Mouse (Mus musculus) forebrain, embryonic 11.5 days (tissue): ENCODE results near the gene Ddc. TPM values are rescaled to one million over a fixed set of nuclear protein-coding genes. Genes with fewer than 3 reads are reported as not detected.

Source experiments
- ATAC-seq: fragments of 200-750 bp; cut with Nextera tagmentation; replicated peaks from 2 replicates; pipeline ENCODE4 v1.8.0; 2017; ENCODE audit warnings: moderate TSS enrichment; ENCODE audit not compliant: low FRiP score
- DNase-seq: peaks from one replicate; pipeline ENCODE4 v3.0.0-alpha.2; 2017; ENCODE audit warnings: low spot score
- H3K27ac ChIP-seq: fragments of 300-500 bp; sonication (generic); 2 replicates; pipeline ENCODE4 v1.5.1; 2014; ENCODE audit warnings: low read depth, low read length
- H3K27me3 ChIP-seq: fragments of 300-500 bp; sonication (generic); 2 replicates; pipeline ENCODE4 v1.6.1; 2014; ENCODE audit warnings: mild to moderate bottlenecking, low read length, mixed read lengths; ENCODE audit not compliant: control insufficient read depth, insufficient read depth
- H3K36me3 ChIP-seq: fragments of 300-500 bp; sonication (generic); 2 replicates; pipeline ENCODE4 v1.6.1; 2014; ENCODE audit warnings: mild to moderate bottlenecking, low read length, moderate library complexity, mixed read lengths; ENCODE audit not compliant: control insufficient read depth, insufficient read depth
- H3K4me1 ChIP-seq: fragments of 300-500 bp; sonication (generic); replicated peaks from 2 replicates; pipeline ENCODE4 v1.6.1; 2014; ENCODE audit warnings: low read length, mixed read lengths; ENCODE audit not compliant: control insufficient read depth, insufficient read depth
- H3K4me2 ChIP-seq: fragments of 300-500 bp; sonication (generic); 2 replicates; pipeline ENCODE4 v1.6.1; 2014; ENCODE audit warnings: low read depth, mild to moderate bottlenecking, low read length, moderate library complexity, mixed read lengths; ENCODE audit not compliant: severe bottlenecking
- H3K4me3 ChIP-seq: fragments of 300-500 bp; sonication (generic); 2 replicates; pipeline ENCODE4 v1.5.1; 2014; ENCODE audit warnings: low read depth, low read length
- H3K9ac ChIP-seq: fragments of 300-500 bp; sonication (generic); 2 replicates; pipeline ENCODE4 v1.6.1; 2014; ENCODE audit warnings: low read length
- H3K9me3 ChIP-seq: fragments of 300-500 bp; sonication (generic); 2 replicates; pipeline ENCODE4 v1.6.1; 2016; ENCODE audit warnings: low read length, mixed read lengths; ENCODE audit not compliant: control insufficient read depth
- WGBS: fragments of 180-500 bp; shearing (Covaris S2); extraction: QIAGEN DNeasy Blood & Tissue Kit; methylation state at CpG from one replicate; pipeline ENCODE4 v1.1.7; 2014; 5-methylcytosine and 5-hydroxymethylcytosine counted together
- polyA plus RNA-seq: library from polyadenylated mRNA; unstranded; fragments of >200 nt; fragmentation: Nextera tagmentation; extraction: Ambion mirVana; gene quantifications from 2 replicates; pipeline ENCODE4 v1.2.1, GENCODE M21; 2014

Gene Ddc
- polyA plus RNA-seq, 1 experiment from 2014 or later: 6.8 TPM

DNA sequence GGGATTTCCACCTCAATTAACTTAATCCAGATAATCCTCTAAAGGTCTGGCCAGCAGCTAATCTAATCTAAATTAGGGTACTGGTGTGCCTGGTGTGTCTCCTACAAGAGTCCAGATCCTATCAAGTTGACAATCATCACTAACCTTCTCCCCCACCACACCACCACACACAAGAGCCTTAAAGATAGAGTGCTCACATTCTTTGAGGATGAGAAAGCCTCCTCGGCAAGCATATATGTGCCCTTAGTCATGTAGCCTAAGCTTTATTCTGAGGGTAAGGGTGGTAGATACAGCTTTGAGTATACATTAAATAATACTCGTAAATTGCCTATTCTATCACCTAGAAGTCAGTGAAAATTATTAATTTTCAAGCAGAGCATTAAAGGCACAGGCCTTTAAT, 57.2 kb downstream of the Ddc start:
- DNase-seq: no peak
- Histone ChIP-seq H3K4me2 (no peak overlapping the region), H3K4me1 (peaks cover 4% of the 10 kb centered on the region; the same call in 1 of the 2 replicates), H3K9ac (no peak overlapping the region), H3K27me3 (0 out of 2 replicates have a peak, but pooled peaks cover 2% of the 10 kb centered on the region), H3K9me3 (no peaks in the 10 kb centered on the region), H3K4me3 (no peak overlapping the region), H3K36me3 (no peaks in the 10 kb centered on the region), H3K27ac (no peak overlapping the region)
- 56% methylated on average over 2 of the region's 2 CpGs for WGBS
- no peak for ATAC-seq

DNA sequence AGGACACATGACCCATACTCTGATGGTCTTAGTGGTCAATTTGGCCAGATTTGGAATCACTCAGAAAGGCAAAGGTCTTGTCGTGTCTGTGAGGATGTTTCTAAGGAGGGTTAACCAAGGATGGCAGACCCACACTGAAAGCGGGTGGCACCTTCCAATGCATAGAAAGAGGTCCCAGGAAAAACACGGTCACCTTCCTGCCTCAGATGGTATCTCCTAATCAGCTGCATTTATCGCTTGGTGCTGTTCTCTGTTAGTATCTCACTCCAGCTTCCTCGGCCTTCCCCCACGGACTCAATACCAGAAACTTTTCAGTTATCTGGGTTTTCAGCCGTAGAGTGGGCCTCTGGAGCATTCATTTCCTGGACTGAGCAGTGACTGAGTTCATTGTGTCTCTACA, 58.1 kb downstream of the Ddc start:
- Histone ChIP-seq H3K9me3 (no peaks in the 10 kb centered on the region), H3K27me3 (0 out of 2 replicates have a peak, but pooled peaks cover 2% of the 10 kb centered on the region), H3K36me3 (no peaks in the 10 kb centered on the region), H3K9ac (no peak overlapping the region), H3K27ac (no peak overlapping the region), H3K4me3 (no peak overlapping the region), H3K4me2 (no peak overlapping the region), H3K4me1 (peaks cover 4% of the 10 kb centered on the region; the same call in 1 of the 2 replicates)
- ATAC-seq (no peak), DNase-seq (no peak)
- 86% methylated on average over 7 of the region's 7 CpGs for WGBS

DNA sequence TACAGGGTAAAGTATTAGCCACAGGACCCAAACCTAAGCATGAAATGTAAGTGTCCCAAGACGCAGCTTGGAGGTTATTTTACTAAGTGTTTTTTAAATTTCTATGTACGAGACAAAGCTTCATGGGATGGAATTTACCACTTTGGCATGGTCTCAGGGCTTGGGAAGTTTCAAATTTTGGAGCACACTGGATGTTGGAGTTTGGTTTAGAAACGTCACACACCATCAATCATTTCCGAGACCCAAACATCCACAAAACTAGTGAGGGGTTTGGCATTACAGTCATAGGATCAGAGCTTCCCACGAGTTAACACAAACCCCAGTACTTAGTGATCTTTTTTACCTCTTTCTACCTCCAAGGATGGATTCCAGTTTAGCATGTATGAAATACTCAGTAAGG, 60.6 kb downstream of the Ddc start:
- DNase-seq (no peak), ATAC-seq (no peak)
- Histone ChIP-seq H3K4me1 (0 out of 2 replicates have a peak, but pooled peaks cover 1% of the 10 kb centered on the region), H3K4me2 (no peak overlapping the region), H3K4me3 (no peak overlapping the region), H3K36me3 (no peaks in the 10 kb centered on the region), H3K9me3 (no peaks in the 10 kb centered on the region), H3K27ac (no peak overlapping the region), H3K9ac (no peak overlapping the region), H3K27me3 (0 out of 2 replicates have a peak, but pooled peaks cover 2% of the 10 kb centered on the region)
- 89% methylated on average over 5 of the region's 5 CpGs for WGBS

DNA sequence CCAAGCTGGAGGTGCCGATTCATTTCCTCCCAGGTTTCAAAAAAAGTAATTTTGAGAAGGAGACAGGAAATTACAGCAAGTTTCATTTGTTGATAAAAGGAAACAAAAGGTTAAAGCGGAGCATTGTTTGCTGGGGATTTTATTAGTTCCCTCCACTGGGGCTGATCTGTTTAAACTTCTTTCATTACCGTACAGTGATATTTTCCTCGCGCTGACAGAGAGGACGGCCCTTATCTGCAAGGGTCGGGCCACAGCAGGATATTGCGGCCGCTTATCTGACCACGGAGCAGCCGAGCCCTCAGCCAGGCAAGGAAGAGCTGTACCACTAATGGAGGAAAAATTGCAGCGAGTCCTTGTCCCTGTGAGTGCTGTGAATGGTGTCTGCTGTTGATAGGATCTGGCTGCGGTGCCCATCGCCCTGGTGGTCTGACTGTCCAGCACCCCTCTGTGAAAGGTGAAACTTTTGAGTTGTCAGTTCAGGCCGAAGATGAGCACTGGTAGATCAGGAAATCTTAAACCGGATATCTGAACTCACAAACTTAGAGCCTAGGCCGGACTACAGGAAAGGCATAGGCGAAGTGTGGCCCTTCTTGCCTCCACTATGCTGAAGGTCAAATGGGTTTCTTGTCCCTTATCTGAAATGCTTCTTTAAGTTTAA, 61.1 kb downstream of the Ddc start:
- Histone ChIP-seq H3K4me3 (no peak overlapping the region), H3K4me2 (peak overlapping the region; percentile 2; the same call in 1 of the 2 replicates), H3K9ac (no peak overlapping the region; the same call in 1 of the 2 replicates), H3K36me3 (no peaks in the 10 kb centered on the region), H3K27me3 (0 out of 2 replicates have a peak, but pooled peaks cover 2% of the 10 kb centered on the region), H3K9me3 (no peaks in the 10 kb centered on the region), H3K27ac (no peak overlapping the region; the same call in 1 of the 2 replicates), H3K4me1 (peaks cover 5% of the 10 kb centered on the region)
- DNase-seq (no peak), ATAC-seq (no peak)
- 49% methylated on average over 18 of the region's 18 CpGs for WGBS

DNA sequence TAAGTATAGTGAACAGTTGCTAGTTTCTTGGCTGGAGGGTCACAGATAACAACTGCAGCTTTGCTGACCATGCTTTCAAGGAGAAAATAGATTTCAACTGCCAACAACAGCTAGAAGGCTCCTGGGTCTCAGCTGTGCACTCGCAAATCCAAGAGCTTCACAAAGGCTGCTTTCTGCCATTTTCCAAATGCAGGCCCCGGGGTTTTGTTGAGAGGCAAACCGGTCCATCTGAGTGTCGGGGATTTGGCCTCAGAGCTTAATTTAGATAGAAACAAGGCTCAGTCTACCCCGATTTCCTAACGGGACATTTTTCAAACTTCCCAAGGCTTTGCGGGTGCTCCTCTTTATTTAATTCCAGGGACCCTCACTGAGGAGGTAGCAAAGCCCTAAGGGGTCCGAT, 61.7 kb downstream of the Ddc start:
- ATAC-seq (no peak), DNase-seq (no peak)
- Histone ChIP-seq H3K9me3 (no peaks in the 10 kb centered on the region), H3K4me3 (no peak overlapping the region), H3K36me3 (no peaks in the 10 kb centered on the region), H3K9ac (no peak overlapping the region; the same call in 1 of the 2 replicates), H3K27me3 (0 out of 2 replicates have a peak, but pooled peaks cover 2% of the 10 kb centered on the region), H3K27ac (no peak overlapping the region; the same call in 1 of the 2 replicates), H3K4me1 (peaks cover 6% of the 10 kb centered on the region), H3K4me2 (peak overlapping the region; percentile 2; the same call in 1 of the 2 replicates)
- WGBS: 44% methylated on average over 8 of the region's 8 CpGs

DNA sequence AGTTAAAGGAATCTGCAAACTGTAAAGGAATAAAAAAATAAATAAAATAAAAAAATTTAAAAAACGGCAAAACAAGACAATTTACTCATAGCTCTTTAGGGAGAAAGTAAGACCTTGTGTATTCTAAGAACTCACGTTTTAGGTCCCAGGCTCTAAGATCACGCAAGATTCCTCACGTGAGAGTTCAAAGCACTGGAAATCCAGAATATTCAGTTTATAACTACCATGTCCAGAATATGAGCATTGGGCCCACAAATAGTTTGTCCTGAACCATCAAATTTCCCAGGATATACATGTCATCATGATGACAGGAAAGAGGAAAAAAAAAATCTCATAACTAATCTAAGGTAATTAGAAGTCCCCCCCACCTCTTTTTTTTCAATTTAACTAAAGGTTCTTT, 62.2 kb downstream of the Ddc start:
- 85% methylated on average over 4 of the region's 4 CpGs for WGBS
- Histone ChIP-seq H3K9me3 (no peaks in the 10 kb centered on the region), H3K9ac (no peak overlapping the region), H3K36me3 (no peaks in the 10 kb centered on the region), H3K4me2 (no peak overlapping the region), H3K4me1 (peaks cover 10% of the 10 kb centered on the region), H3K4me3 (no peak overlapping the region), H3K27me3 (0 out of 2 replicates have a peak, but pooled peaks cover 2% of the 10 kb centered on the region), H3K27ac (no peak overlapping the region)
- no peak for DNase-seq
- no peak for ATAC-seq

DNA sequence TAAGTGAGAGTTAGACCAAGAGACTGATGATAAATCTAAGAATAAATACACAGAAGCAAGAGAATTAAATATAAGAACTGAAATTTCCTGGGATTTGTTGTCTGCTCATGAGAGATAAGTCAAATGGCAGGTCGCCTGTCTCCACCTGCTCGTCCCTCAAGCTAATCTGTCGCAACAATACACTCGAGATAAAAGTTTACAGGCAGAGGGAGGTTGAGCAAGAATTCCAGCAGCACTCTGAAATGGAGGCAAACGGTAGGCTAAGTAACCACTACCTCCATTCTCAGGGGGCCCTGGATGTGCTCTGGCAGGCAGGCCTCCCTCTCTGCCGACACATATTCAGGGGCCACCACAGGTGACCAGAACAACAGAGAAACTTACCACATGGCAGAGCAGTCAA, 62.6 kb downstream of the Ddc start:
- H3K27me3 ChIP-seq: 0 out of 2 replicates have a peak, but pooled peaks cover 2% of the 10 kb centered on the region
- no peak for ATAC-seq
- no peaks in the 10 kb centered on the region for H3K36me3 ChIP-seq
- H3K9me3 ChIP-seq: no peaks in the 10 kb centered on the region
- no peak overlapping the region for H3K4me2 ChIP-seq
- no peak overlapping the region for H3K27ac ChIP-seq
- no peak overlapping the region for H3K9ac ChIP-seq
- no peak overlapping the region for H3K4me3 ChIP-seq
- WGBS: 41% methylated on average over 6 of the region's 6 CpGs
- peaks cover 10% of the 10 kb centered on the region for H3K4me1 ChIP-seq
- no peak for DNase-seq

DNA sequence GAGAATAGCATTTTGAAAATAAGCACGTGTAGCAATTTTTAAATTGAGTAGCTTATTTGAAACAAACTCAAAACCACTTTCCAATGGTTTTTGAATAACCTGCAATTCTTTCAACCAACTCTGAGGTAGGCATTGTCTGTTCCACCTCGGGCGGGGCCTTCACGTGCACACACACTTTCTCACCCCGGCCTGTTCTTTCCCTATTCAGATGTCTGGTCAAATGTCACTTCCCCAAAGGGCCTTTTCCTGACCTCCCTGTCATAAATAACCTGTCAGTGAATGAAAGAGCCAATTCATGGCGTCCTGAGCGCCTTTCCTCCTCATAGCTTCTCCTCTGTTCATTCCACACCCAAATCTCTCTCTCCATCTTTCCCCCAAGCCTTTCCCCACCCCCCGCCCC, 64.8 kb downstream of the Ddc start:
- Histone ChIP-seq H3K4me3 (no peak overlapping the region), H3K4me1 (peaks cover 28% of the 10 kb centered on the region), H3K4me2 (no peak overlapping the region), H3K36me3 (no peaks in the 10 kb centered on the region), H3K9me3 (no peaks in the 10 kb centered on the region), H3K27me3 (0 out of 2 replicates have a peak, but pooled peaks cover 2% of the 10 kb centered on the region), H3K9ac (no peak overlapping the region), H3K27ac (no peak overlapping the region)
- WGBS: 42% methylated on average over 8 of the region's 8 CpGs
- ATAC-seq (no peak), DNase-seq (no peak)

DNA sequence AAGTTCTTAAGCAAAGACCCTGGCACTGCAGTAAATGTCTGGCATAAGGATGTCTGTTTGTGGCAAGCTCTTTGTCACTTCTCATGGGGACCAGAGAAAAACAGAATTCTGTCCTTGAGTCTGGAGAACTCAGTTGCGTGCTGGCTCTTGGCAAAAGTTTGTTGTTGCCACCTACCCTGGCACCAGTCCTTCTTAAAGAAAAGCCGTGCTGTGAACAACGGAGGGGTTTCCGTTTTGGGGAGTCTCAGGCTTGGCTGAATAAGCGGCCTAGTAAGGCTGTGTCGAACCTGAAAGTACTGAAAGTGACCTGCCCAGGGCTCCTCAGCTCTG, 65.2 kb downstream of the Ddc start:
- WGBS: 27% methylated on average over 6 of the region's 6 CpGs
- DNase-seq (no peak), ATAC-seq (no peak)
- Histone ChIP-seq H3K4me2 (no peak overlapping the region), H3K4me1 (peaks cover 28% of the 10 kb centered on the region), H3K9me3 (no peaks in the 10 kb centered on the region), H3K9ac (0 out of 2 replicates have a peak overlapping the region, but pooled peaks have one; percentile 1), H3K27me3 (0 out of 2 replicates have a peak, but pooled peaks cover 2% of the 10 kb centered on the region), H3K36me3 (no peaks in the 10 kb centered on the region), H3K27ac (no peak overlapping the region; the same call in 1 of the 2 replicates), H3K4me3 (no peak overlapping the region)
